Mouse (Mus musculus): ENCODE measurements around the gene Baiap3. TPM values are rescaled to one million over a fixed set of nuclear protein-coding genes. Genes with fewer than 3 reads are reported as not detected.

Baiap3 gene
- total RNA-seq (2014; rRNA removed): 64.0 and 79.3 TPM in 2 replicates
- 27.3 and 27.8 TPM in 2 replicates for polyA plus RNA-seq (2015; fragmentation: Nextera tagmentation; extraction: Ambion mirVana)

- ATAC-seq (peak; percentile 42; the same call in 1 of the 2 replicates), DNase-seq (ENCODE audit: low spot score) (peak; percentile 50)
- WGBS: 4% methylated on average over 35 of the region's 35 CpGs
- Histone ChIP-seq H3K9ac (replicated peaks; ENCODE audit: low read length) (peak within 1 kb of the TSS; percentile 31), H3K27me3 (ENCODE audit: insufficient read depth, low read length) (no peaks in the 10 kb centered on the region), H3K9me3 (ENCODE audit: low read length) (no peaks in the 10 kb centered on the region), H3K4me3 (ENCODE audit: low read length) (peak within 1 kb of the TSS; percentile 23), H3K36me3 (ENCODE audit: insufficient read depth, low read length) (no peaks in the 10 kb centered on the region), H3K4me2 (ENCODE audit: low read depth, low read length) (peak within 1 kb of the TSS; percentile 50), H3K4me1 (ENCODE audit: insufficient read depth, low read length) (peaks cover 21% of the 10 kb centered on the region), H3K27ac (no peak within 1 kb of the TSS)
- TF ChIP-seq CTCF (IDR thresholded peaks at IDR 0.05; ENCODE audit: low read depth): no peak
These were observed at the start of gene Baiap3 for GRCm38 (mm10) chr17:25256140-25256754. Gene Baiap3 (minus strand): TSS chr17:25256364.

- Histone ChIP-seq H3K4me1 (ENCODE audit: insufficient read depth, low read length) (no peaks in the 10 kb centered on the region), H3K4me2 (ENCODE audit: low read depth, low read length) (no peak within 1 kb of the TSS), H3K36me3 (ENCODE audit: insufficient read depth, low read length) (no peaks in the 10 kb centered on the region), H3K9ac (replicated peaks; ENCODE audit: low read length) (no peak within 1 kb of the TSS), H3K27me3 (ENCODE audit: insufficient read depth, low read length) (no peaks in the 10 kb centered on the region), H3K9me3 (ENCODE audit: low read length) (no peaks in the 10 kb centered on the region), H3K27ac (no peak within 1 kb of the TSS), H3K4me3 (ENCODE audit: low read length) (no peak within 1 kb of the TSS)
- ATAC-seq: no peak
- no peak for TF ChIP-seq CTCF (IDR thresholded peaks at IDR 0.05; ENCODE audit: low read depth)
- DNase-seq (ENCODE audit: low spot score): no peak
- 80% methylated on average over 5 of the region's 5 CpGs for WGBS
These were observed 41.9 kb upstream of the Baiap3 start, which contains the start of gene Prss34 for GRCm38 (mm10) chr17:25298094-25298493. Gene Prss34 (plus strand): TSS chr17:25298394.

GRCm38 (mm10) chr17:25294111-25294510 lies 37.9 kb upstream of the Baiap3 start:
- DNase-seq (ENCODE audit: low spot score) (no peak), ATAC-seq (no peak)
- no peak overlapping the region for H3K4me2 ChIP-seq (ENCODE audit: low read depth, low read length)
- H3K9ac ChIP-seq (replicated peaks; ENCODE audit: low read length): no peak overlapping the region
- TF ChIP-seq CTCF (IDR thresholded peaks at IDR 0.05; ENCODE audit: low read depth): no peak
- no peaks in the 10 kb centered on the region for H3K9me3 ChIP-seq (ENCODE audit: low read length)
- H3K4me3 ChIP-seq (ENCODE audit: low read length): no peak overlapping the region
- H3K27ac ChIP-seq: no peak overlapping the region
- no peaks in the 10 kb centered on the region for H3K36me3 ChIP-seq (ENCODE audit: insufficient read depth, low read length)
- WGBS: 65% methylated on average over 1 of the region's 1 CpGs
- no peaks in the 10 kb centered on the region for H3K4me1 ChIP-seq (ENCODE audit: insufficient read depth, low read length)
- H3K27me3 ChIP-seq (ENCODE audit: insufficient read depth, low read length): no peaks in the 10 kb centered on the region

- Histone ChIP-seq H3K4me1 (ENCODE audit: insufficient read depth, low read length) (no peaks in the 10 kb centered on the region), H3K4me2 (ENCODE audit: low read depth, low read length) (no peak overlapping the region), H3K27ac (no peak overlapping the region), H3K36me3 (ENCODE audit: insufficient read depth, low read length) (no peaks in the 10 kb centered on the region), H3K27me3 (ENCODE audit: insufficient read depth, low read length) (no peaks in the 10 kb centered on the region), H3K9ac (replicated peaks; ENCODE audit: low read length) (no peak overlapping the region), H3K9me3 (ENCODE audit: low read length) (no peaks in the 10 kb centered on the region), H3K4me3 (ENCODE audit: low read length) (no peak overlapping the region)
- DNase-seq (ENCODE audit: low spot score): no peak
- no peak for TF ChIP-seq CTCF (IDR thresholded peaks at IDR 0.05; ENCODE audit: low read depth)
- ATAC-seq: no peak
- WGBS: 84% methylated on average over 5 of the region's 5 CpGs
These were observed 37.3 kb upstream of the Baiap3 start for GRCm38 (mm10) chr17:25293495-25293894.

DNA sequence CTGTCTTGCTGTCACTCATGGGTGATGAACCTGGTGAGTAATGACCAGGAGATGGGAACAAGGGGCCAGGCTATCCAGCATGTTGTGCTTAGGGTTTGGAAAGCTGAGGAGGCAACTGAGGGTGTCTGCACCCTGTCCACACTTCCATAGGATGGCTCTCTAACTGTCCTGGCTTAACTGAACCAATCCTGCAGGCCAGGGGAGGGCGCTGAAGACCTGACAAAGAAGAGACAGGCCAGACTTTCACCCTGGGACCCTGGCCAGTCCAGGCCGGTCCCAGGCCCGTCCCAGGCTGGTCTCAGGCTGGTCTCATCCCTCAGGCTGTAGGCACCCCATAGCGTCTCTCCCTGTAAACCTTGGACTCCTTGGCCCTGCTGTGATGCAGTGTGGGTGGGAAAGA lies 34.2 kb upstream of the Baiap3 start:
- peak; percentile 17; the same call in 1 of the 2 replicates for TF ChIP-seq CTCF (IDR thresholded peaks at IDR 0.05; ENCODE audit: low read depth)
- H3K4me3 ChIP-seq (ENCODE audit: low read length): no peak overlapping the region
- H3K4me1 ChIP-seq (ENCODE audit: insufficient read depth, low read length): no peaks in the 10 kb centered on the region
- no peak overlapping the region for H3K4me2 ChIP-seq (ENCODE audit: low read depth, low read length)
- no peak for DNase-seq (ENCODE audit: low spot score)
- no peaks in the 10 kb centered on the region for H3K9me3 ChIP-seq (ENCODE audit: low read length)
- H3K27ac ChIP-seq: no peak overlapping the region
- H3K27me3 ChIP-seq (ENCODE audit: insufficient read depth, low read length): no peaks in the 10 kb centered on the region
- H3K9ac ChIP-seq (replicated peaks; ENCODE audit: low read length): no peak overlapping the region
- WGBS: 25% methylated on average over 4 of the region's 4 CpGs
- no peaks in the 10 kb centered on the region for H3K36me3 ChIP-seq (ENCODE audit: insufficient read depth, low read length)
- no peak for ATAC-seq

- peak; percentile 68; the same call in 1 of the 2 replicates for ATAC-seq
These were observed 32.7 kb upstream of the Baiap3 start for GRCm38 (mm10) chr17:25288842-25289241.

GRCm38 (mm10) chr17:25285033-25285432 lies 28.9 kb upstream of the Baiap3 start:
- H3K4me2 ChIP-seq (ENCODE audit: low read depth, low read length): no peak overlapping the region
- H3K27ac ChIP-seq: no peak overlapping the region
- no peaks in the 10 kb centered on the region for H3K4me1 ChIP-seq (ENCODE audit: insufficient read depth, low read length)
- peak; percentile 92 for TF ChIP-seq CTCF (IDR thresholded peaks at IDR 0.05; ENCODE audit: low read depth)
- DNase-seq (ENCODE audit: low spot score) (peak; percentile 82), ATAC-seq (peak; percentile 55)
- H3K4me3 ChIP-seq (ENCODE audit: low read length): no peak overlapping the region
- H3K27me3 ChIP-seq (ENCODE audit: insufficient read depth, low read length): no peaks in the 10 kb centered on the region
- WGBS: 22% methylated on average over 3 of the region's 3 CpGs
- no peak overlapping the region for H3K9ac ChIP-seq (replicated peaks; ENCODE audit: low read length)
- no peaks in the 10 kb centered on the region for H3K36me3 ChIP-seq (ENCODE audit: insufficient read depth, low read length)
- H3K9me3 ChIP-seq (ENCODE audit: low read length): 0 out of 2 replicates have a peak, but pooled peaks cover 3% of the 10 kb centered on the region

More at GRCm38 (mm10) chr17:25288842-25289241, 32.7 kb upstream of the Baiap3 start:
- Histone ChIP-seq H3K4me1 (ENCODE audit: insufficient read depth, low read length) (no peaks in the 10 kb centered on the region), H3K36me3 (ENCODE audit: insufficient read depth, low read length) (no peaks in the 10 kb centered on the region), H3K9ac (replicated peaks; ENCODE audit: low read length) (no peak overlapping the region), H3K27me3 (ENCODE audit: insufficient read depth, low read length) (no peaks in the 10 kb centered on the region), H3K4me2 (ENCODE audit: low read depth, low read length) (no peak overlapping the region), H3K9me3 (ENCODE audit: low read length) (no peaks in the 10 kb centered on the region), H3K27ac (no peak overlapping the region), H3K4me3 (ENCODE audit: low read length) (no peak overlapping the region)
- peak; percentile 71 for DNase-seq (ENCODE audit: low spot score)
- 29% methylated on average over 4 of the region's 4 CpGs for WGBS
- TF ChIP-seq CTCF (IDR thresholded peaks at IDR 0.05; ENCODE audit: low read depth): peak; percentile 79
